Mouse (Mus musculus): ENCODE results near the gene Tcf7l2.

The Tcf7l2 gene

DNA sequence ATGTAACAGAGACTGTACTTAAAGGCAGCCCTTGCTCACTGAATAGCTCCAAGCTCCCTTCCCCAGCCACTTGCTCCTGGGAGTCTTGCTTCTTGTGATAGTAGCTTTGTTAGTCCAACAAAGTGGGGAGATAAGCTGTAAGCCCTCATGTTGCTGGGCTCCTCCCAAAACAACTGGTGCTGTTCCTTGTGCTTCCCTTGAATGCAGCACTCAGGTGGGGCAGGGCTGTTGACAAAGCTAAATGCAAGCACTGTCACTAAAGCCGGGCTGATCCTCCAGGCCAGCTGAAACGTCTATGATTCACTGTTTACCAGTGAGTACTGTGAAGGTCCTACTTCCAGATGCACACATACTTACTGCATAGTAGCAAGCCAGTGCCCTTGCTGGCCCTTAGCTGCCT, 120.1 kb downstream of the Tcf7l2 start:
- DNase-seq (ENCODE audit: low spot score in 2 of 2): no peak

GRCm38 (mm10) chr19:55862559-55862958, 120.9 kb downstream of the Tcf7l2 start:
- DNase-seq (ENCODE audit: low spot score in 2 of 2): no peak

DNA sequence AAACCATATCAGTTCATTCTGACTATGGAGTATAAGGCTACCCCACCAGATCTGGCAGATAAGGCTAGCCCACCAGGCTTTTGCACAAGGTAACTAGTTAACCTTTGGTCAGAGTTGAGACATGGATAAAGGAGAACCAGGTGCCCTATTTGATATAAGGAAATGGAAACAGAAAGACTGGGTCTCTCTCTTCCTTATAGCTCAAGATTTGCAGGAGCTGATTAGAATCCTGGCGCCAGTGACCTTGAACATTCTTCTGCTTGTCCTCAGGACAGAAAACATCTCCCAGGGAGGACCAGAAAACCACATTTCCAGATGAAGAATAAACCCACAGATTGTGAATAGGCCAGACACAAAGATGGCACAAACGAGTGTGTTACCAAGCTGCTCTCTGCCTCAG, 123.4 kb downstream of the Tcf7l2 start:
- no peak for DNase-seq (ENCODE audit: low spot score in 2 of 2)

DNA sequence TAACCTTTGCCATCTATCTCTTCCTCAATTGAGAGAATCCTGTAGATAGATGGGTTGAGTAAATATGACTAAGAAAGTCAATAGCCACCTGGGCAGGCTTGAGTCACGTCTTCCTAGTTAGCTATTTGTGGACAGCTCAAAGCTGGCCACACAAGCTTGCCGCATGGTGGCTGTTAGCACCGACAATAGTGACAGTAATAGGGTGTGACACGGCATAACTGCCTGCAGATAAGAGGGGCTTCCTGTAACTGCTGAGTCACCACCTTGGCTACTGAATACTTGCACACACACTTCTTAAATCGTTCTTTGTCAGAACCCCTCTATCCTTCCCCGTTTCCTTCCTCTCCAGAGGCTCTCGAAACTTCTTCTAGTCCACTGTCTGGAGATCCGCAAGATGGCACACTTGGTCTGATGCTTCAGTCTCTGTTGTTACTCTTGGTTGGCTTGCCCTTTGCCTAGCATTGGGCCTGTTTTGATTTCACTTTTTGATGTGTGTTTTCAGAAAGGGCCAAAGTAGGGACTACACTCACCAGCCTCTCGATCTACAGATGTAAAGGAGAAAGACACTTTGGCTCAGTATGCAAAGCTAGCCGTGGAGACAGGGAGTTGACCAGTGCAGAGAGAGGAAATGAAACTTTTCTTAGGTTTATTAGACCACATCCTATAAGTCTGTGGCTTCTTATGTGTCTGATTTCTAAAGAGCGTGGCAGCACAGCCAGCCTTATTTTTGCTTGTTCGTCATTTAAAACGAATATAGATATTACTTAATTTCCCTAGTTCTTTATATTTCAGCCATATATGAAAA, 124.4 kb downstream of the Tcf7l2 start:
- DNase-seq (ENCODE audit: low spot score in 2 of 2): no peak

GRCm38 (mm10) chr19:55867255-55867654, 125.6 kb downstream of the Tcf7l2 start:
- DNase-seq (ENCODE audit: low spot score in 2 of 2): no peak

DNA sequence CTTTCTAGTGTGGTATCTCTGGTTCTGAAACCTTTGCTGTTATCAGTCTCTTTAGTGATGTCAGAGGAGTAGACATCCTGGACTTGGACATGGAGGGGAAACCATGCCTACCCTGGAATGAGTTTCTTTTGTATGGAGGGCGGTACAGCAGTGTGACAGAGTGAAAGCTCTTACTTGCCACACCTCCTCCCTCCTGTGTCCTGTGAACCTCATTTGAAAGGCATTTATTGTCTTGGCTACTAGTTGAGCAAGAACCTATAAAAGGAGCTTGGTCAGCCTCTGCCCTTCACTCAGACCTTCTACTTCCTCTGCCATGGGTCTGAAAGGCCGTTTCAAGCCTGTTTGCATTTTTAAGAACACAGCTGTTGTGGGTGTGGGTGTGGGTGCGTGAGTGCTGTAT, 126.3 kb downstream of the Tcf7l2 start:
- DNase-seq (ENCODE audit: low spot score in 2 of 2): no peak

DNA sequence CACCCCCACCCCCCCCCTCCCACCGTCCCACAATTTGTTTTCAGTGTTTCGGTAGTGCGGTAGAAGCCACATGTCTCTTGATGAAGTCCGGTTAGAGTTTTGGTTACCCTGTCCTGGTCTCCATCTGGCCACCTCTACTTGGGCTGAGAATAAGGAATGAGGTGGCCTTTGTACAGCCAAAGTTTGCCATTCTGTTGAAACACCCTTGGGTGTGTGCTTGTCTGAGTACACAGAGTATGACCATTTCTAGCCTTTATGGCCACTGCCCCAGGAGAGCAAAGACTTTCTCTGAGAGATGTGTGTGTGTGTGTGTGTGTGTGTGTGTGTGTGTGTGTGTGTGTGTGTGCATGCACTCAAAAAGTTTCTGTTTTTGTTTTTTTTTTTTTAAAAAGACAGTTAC, 127.0 kb downstream of the Tcf7l2 start:
- no peak for DNase-seq (ENCODE audit: low spot score in 2 of 2)

- DNase-seq (ENCODE audit: low spot score in 2 of 2): no peak
These were observed 129.2 kb downstream of the Tcf7l2 start for GRCm38 (mm10) chr19:55870825-55871224.

DNA sequence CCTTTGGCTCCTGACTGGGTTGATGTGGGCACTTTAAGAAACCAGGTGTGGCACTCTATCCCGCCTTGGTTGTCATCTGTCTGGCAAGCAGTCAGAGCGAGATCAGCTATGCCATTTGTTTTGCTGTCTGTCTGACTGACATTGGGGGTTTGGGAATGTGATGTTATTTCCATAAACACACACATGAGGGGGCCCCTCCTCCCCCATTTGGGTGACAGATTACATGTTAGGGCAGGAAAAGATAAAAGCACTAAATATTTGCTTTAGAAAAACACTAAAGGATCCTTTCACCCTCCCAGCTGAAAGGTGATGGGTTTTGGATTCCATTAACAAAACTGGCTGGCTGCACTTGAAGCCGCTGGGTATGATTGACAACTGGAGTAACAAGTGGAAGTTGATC, 129.9 kb downstream of the Tcf7l2 start:
- DNase-seq (ENCODE audit: low spot score in 2 of 2): no peak

GRCm38 (mm10) chr19:55873221-55873620, 131.6 kb downstream of the Tcf7l2 start:
- DNase-seq (ENCODE audit: low spot score in 2 of 2): no peak

GRCm38 (mm10) chr19:55876501-55876900, 134.9 kb downstream of the Tcf7l2 start:
- peak; percentile 20 to 24 for DNase-seq (ENCODE audit: low spot score in 2 of 2)

GRCm38 (mm10) chr19:55877404-55877915, 135.8 kb downstream of the Tcf7l2 start:
- peak; percentile 38 to 42 for DNase-seq (ENCODE audit: low spot score in 2 of 2)

DNA sequence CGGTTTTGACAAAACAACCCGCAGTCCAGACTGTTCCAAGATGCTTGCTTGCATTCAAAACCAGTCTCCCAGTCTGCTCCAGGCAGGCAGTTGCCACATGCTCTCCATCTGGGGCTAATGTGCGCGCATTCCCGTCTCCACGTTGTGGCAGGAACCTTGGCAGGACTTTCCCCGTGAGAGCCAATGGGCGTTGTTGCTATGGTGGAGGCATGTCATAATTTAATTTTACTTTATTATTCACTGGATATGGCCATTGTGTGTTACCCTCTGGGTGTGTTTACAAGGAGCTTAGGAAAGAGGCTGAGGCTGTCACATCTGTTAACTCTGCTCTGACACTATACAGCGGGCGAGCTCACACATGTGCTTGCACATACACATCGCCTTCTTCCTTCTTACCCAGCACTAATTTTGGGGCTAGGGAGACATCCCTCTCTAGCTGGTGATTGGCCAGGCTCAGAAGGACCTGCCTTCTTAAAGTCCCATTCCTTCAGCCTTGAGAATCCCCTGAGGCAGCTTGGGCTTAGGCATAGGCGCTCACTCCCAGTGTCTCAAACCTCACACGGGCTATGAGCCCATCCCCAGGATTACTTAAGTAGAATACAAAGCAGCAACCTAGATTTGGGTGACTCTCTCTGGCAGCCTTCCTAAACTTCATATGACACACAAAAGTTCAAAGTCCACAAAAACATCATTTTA, 139.2 kb downstream of the Tcf7l2 start:
- DNase-seq (ENCODE audit: low spot score in 2 of 2): peak in 1 of 2 experiments; percentile 25

- DNase-seq (ENCODE audit: low spot score in 2 of 2): no peak
These were observed 144.9 kb downstream of the Tcf7l2 start for GRCm38 (mm10) chr19:55886536-55886935.

- DNase-seq (ENCODE audit: low spot score in 2 of 2): no peak
These were observed 150.1 kb downstream of the Tcf7l2 start for GRCm38 (mm10) chr19:55891692-55892183.

- DNase-seq (ENCODE audit: low spot score in 2 of 2): no peak
These were observed 151.9 kb downstream of the Tcf7l2 start for GRCm38 (mm10) chr19:55893557-55893956.

DNA sequence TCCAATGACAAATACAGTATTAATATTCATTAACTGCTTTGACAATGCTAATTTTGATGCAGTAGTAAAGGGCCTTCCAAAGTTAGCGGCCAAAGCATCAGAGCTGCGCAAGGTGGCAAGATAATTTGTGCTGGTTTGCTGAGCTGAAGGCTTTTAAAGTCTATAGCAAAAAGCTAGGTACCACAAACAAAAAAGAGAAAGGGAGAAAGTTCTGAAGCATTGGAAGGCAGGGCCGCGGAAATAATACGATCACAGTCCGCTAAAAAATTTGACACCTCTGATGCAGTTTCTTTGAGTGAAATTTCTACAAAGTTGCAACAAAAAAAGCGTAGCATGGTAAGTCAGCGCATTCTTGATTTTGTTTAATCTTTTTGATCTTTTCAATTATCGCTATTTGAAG, 152.8 kb downstream of the Tcf7l2 start:
- no peak for DNase-seq (ENCODE audit: low spot score in 2 of 2)

DNA sequence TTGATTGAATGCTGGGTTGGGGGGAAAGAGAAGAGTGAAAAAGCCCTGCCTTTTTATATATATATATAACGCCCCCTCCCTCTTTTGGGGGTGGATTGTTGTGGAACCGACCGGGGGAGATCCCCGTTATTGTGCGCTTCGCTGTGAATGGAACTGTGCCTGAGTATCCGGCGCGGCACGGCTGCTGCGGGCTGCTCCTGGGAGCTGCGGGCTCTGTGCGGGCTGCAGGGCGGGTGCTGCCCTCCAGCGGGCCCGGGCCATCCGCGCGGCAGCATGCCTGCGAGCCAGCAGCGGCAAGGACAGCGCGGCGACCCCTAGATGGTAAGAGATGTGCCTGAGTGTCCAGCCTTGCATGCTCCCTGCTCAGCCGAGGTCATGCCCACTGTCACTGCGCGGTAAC, 153.7 kb downstream of the Tcf7l2 start:
- DNase-seq (ENCODE audit: low spot score in 2 of 2): peak in 1 of 2 experiments; percentile 28

DNA sequence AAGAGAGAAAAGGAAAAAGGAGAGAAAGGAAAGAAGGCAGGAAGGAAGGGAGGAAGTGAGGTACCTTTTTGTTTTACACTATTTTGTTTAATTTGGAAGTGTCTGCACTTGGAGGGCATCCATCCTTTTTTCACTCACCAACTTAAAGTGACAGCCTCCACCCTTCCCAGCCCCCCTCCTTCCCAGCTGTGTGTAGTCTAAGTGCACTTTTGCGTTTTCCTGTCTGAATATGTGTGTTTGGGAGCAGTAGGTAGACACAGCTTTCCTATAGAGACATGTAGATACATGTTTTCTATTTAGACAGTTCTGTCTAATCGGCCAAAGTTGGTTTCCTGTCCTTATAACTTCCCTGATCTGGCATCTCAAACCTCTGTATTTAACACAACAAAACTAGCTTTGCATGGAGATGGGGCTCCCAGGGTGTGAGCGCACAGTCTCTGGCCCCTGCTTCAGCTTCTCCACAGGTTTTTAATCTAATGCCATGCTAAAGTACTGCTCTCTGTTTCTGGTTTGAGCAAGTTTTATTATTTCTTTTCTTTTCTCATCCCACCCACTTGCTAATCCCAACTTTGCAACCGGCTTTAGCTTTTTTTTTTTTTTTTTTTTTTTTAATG, 154.3 kb downstream of the Tcf7l2 start:
- DNase-seq (ENCODE audit: low spot score in 2 of 2): no peak

- DNase-seq (ENCODE audit: low spot score in 2 of 2): no peak
These were observed 155.0 kb downstream of the Tcf7l2 start for GRCm38 (mm10) chr19:55896629-55897028.

GRCm38 (mm10) chr19:55902573-55903385, 161.2 kb downstream of the Tcf7l2 start:
- no peak for DNase-seq (ENCODE audit: low spot score in 2 of 2)

Data from frontal cortex, postnatal 36 days (tissue).